8 mouse cellular contexts compared by ENCODE assay signal in genomic region chr4:142248426-142248825, GRCm38 (mm10). TPM values are rescaled to one million over a fixed set of nuclear protein-coding genes. Genes with fewer than 3 reads are reported as not detected.
A peak's percentile ranks its signal among the peaks of the same experiment; 100 is the strongest.
DNase-seq lines count a peak whose midpoint lies in the region; ATAC-seq and TF ChIP-seq lines count a peak whose summit lies in the region.

No protein-coding gene starts in this region.

- peaks cover 2 to 34% of the 10 kb centered on the region in 2 experiments for H3K4me1 ChIP-seq in ES-E14 (ENCODE audit: control insufficient read depth in 2 of 2, insufficient read depth in 2 of 2, low read length in 2 of 2, poor library complexity in 1 of 2)
- no peaks in the 10 kb centered on the region for H3K4me1 ChIP-seq in bone marrow, adult 2 months (ENCODE audit: control insufficient read depth, insufficient read depth, low read length)
- peaks cover 8% of the 10 kb centered on the region for H3K4me1 ChIP-seq in embryonic facial prominence, embryonic 14.5 days (ENCODE audit: control insufficient read depth, insufficient read depth, low read length)

- no peak overlapping the region for H3K9ac ChIP-seq in ES-E14 (ENCODE audit: insufficient read depth, low read depth, low read length, poor library complexity, severe bottlenecking)
- H3K9ac ChIP-seq in embryonic facial prominence, embryonic 14.5 days (ENCODE audit: low read depth, low read length), result no peak overlapping the region

- no peak overlapping the region for H3K27ac ChIP-seq in ES-E14 (ENCODE audit: insufficient read depth, low read depth, low read length, poor library complexity, severe bottlenecking)
- no peak overlapping the region for H3K27ac ChIP-seq in bone marrow, adult 2 months (ENCODE audit: control insufficient read depth, insufficient read depth, low read depth, low read length, poor library complexity)
- H3K27ac ChIP-seq in embryonic facial prominence, embryonic 14.5 days (replicated peaks; ENCODE audit: low read depth, low read length), result no peak overlapping the region

- H3K4me2 ChIP-seq in embryonic facial prominence, embryonic 14.5 days (ENCODE audit: low read depth, low read length), result no peak overlapping the region

- DNase-seq in ES-E14 (ENCODE audit: low read depth, low spot score), result peak; percentile 88
- DNase-seq in embryonic facial prominence, embryonic 14.5 days (ENCODE audit: low spot score), result peak; percentile 80
- DNase-seq in heart, postnatal 14 days, result peak; percentile 83 to 92
- peak; percentile 87 to 89 for DNase-seq in layer of hippocampus, postnatal 10 days (ENCODE audit: low spot score in 2 of 2)
- DNase-seq in lung, postnatal 4 days, result peak; percentile 74 to 85
- DNase-seq in right cerebral cortex, postnatal 14 days, result peak; percentile 87
- DNase-seq in urinary bladder, postnatal 36 days (ENCODE audit: low spot score in 2 of 2), result peak; percentile 69 to 79

- intact Hi-C loops in heart, postnatal 14 days (cut with DNase I), result loop anchor here (5.0 kb wide), 2 partner anchors 246 to 634 kb away; no protein-coding TSS in a partner anchor

- in situ Hi-C loops in ES-E14 (cut with MboI; ENCODE audit: low sequenced_read_pairs in 2 of 2, unreplicated experiment in 2 of 2), result no loop called here

- H3K4me3 ChIP-seq in ES-E14 (ENCODE audit: insufficient read depth in 1 of 2, low read depth in 1 of 2, low read length in 2 of 2, poor library complexity in 1 of 2, severe bottlenecking in 1 of 2), result no peak overlapping the region
- no peak overlapping the region for H3K4me3 ChIP-seq in bone marrow, adult 2 months (replicated peaks; ENCODE audit: control insufficient read depth, low read depth, low read length)
- H3K4me3 ChIP-seq in embryonic facial prominence, embryonic 14.5 days (ENCODE audit: low read depth, low read length), result no peak overlapping the region

- TF ChIP-seq POLR2A in bone marrow, adult 2 months (IDR thresholded peaks at IDR 0.05; ENCODE audit: borderline replicate concordance, control insufficient read depth, low read depth, low read length), result no peak

- no peaks in the 10 kb centered on the region for H3K27me3 ChIP-seq in embryonic facial prominence, embryonic 14.5 days (replicated peaks; ENCODE audit: control insufficient read depth, insufficient read depth, low read length)

- peak; percentile 78 for TF ChIP-seq CTCF in bone marrow, adult 2 months (IDR thresholded peaks at IDR 0.05; ENCODE audit: control insufficient read depth, insufficient read depth, low read length)

- H3K36me3 ChIP-seq in ES-E14 (ENCODE audit: control insufficient read depth, insufficient read depth, low read length, poor library complexity, severe bottlenecking), result no peaks in the 10 kb centered on the region
- H3K36me3 ChIP-seq in embryonic facial prominence, embryonic 14.5 days (ENCODE audit: control insufficient read depth, insufficient read depth, low read length), result no peaks in the 10 kb centered on the region

- WGBS in bone marrow, adult 2 months, result 16% methylated on average over 5 of the region's 5 CpGs
- 9% methylated on average over 5 of the region's 5 CpGs for WGBS in embryonic facial prominence, embryonic 14.5 days

- H3K9me3 ChIP-seq in ES-E14 (ENCODE audit: control insufficient read depth, insufficient read depth, low read depth, low read length), result no peaks in the 10 kb centered on the region
- H3K9me3 ChIP-seq in embryonic facial prominence, embryonic 14.5 days (ENCODE audit: control insufficient read depth, low read length), result no peaks in the 10 kb centered on the region

- no peak for ATAC-seq in embryonic facial prominence, embryonic 14.5 days (ENCODE audit: low read depth)

TF ChIP-seq in ES-E14, 5 proteins besides CTCF, POLR2A, EP300 and RAD21:
- peak; percentile 9; the same call in 1 of the 2 replicates for TF ChIP-seq ZC3H11A (IDR thresholded peaks at IDR 0.05; ENCODE audit: borderline replicate concordance, low read depth, low read length)
- no peak for TF ChIP-seq HCFC1 (IDR thresholded peaks at IDR 0.05; ENCODE audit: borderline replicate concordance, insufficient read depth, low read length)

RNA-seq across cellular contexts. Expression of gene Kazn, which starts 9.2 kb away (rescaled TPM):
- total RNA-seq in ES-E14 (2012; rRNA removed), result 14.0 and 24.3 TPM in 2 replicates
- polyA plus RNA-seq in bone marrow, adult 2 months (2011; ENCODE audit: insufficient read depth, insufficient read length, low replicate concordance, missing spikeins), result 1.7 and 3.7 TPM in 2 replicates
- 11.7 and 11.9 TPM in 2 replicates for polyA plus RNA-seq in embryonic facial prominence, embryonic 14.5 days (2014; fragmentation: Nextera tagmentation; extraction: Ambion mirVana)
- 1 to 10 TPM; 5.2 to 5.9 TPM for total RNA-seq in heart, postnatal 14 days (2021)
- total RNA-seq in layer of hippocampus, postnatal 10 days (2021), result 10 to 100 TPM; 40.3 to 52.8 TPM
